Mouse (Mus musculus) T-cell, adult 2 months (primary cell): ENCODE results near the gene Galnt6.

Source experiments
- DNase-seq: peaks from one replicate; pipeline ENCODE4 v3.0.0; 2022; ENCODE audit warnings: low spot score

Gene Galnt6

DNA sequence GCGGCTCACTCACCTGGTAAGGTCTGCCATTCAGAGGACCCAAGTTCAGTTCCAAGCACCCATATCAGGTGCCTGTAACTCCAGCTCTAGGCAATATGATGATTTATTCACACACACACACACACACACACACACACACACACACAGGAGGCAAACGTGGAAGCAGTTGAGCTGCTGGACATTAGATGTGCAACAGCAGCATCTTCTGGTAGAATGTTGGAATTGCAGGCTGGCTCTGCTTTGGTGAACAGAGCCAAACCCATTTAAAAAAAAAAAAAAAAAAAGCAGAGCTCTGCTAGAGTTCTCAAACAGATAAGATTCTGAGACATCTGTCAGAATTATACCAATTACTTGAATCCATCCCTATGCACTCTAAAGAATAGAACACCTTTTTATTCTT lies 46.1 kb downstream of the Galnt6 start:
- DNase-seq, result peak; percentile 84

DNA sequence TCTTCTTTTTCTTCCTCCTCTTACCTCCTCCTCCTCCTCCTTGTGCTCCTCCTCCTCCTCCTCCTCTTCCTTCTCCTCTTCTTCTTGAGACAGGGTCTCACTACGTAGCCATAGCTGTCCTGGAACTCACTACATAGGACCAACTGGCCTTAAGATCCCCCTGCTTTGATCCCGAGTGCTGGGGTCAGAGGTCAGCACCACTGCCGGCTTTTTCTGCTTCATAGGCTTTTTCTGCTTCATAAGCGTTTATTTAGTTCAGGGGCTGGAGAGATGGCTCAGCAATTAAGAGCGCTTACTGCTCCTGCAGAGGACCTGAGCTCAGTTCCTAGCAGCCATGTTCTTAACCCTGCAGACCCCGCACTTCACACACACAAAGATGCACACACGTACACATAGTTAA lies 47.4 kb downstream of the Galnt6 start:
- no peak for DNase-seq

DNA sequence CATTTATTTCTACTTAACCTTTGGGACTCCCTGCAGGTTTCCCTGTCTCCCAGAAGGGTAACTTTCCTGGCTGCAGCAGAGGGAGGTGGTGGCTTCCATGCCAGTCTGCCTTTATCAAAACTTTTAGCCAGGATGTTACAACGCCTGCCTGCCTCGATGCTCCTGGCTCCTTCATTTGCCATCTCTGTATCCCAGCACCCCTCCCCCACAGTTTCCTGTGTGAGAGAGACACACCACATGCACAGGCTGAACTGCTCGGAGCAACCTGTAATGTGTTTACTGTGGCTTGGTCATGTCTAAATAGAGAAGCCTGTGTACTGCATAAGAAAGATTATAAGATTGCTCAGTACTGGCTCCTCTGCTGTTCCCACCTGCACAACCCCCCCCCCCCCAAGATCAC lies 48.8 kb downstream of the Galnt6 start:
- DNase-seq, result no peak

DNA sequence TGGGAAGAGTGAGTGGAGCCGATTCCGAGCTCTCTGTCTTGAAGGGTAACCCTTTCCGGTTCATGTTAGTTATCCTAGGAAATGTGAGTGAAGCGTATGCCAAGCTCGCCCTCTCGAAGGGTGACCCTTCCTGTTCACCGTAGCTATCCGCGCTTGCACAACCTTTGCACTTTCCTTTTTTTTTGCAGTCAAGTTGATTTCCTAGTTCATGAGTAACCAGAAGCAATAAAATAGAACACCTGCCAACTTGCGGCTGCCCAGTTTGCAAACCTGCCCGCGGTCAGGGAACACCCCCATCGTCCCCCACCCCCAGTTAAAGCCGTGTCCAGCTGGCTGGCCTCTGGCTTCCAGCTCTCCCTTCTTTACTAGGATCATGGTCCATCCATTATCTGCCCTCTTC lies 50.2 kb downstream of the Galnt6 start:
- DNase-seq, result no peak

DNA sequence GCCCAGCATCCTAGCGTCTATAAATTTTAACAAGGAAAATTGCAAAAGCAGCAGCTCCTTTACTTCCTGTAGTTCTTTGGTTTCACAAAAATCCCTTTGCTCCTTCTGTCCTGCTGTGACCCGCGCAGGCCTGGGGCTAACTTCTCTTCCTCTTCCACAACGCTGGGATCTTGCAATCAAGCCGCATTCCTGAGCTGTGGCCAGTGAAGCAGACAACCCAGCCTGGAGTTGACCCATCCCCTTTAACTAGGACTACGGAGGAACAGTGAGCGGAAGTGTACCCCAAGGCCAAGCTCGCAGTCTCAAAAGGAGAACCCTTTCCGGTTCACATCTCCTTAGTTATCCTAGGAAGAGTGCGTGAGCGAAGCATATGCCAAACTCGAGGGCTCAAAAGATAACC lies 50.6 kb downstream of the Galnt6 start:
- no peak for DNase-seq

DNA sequence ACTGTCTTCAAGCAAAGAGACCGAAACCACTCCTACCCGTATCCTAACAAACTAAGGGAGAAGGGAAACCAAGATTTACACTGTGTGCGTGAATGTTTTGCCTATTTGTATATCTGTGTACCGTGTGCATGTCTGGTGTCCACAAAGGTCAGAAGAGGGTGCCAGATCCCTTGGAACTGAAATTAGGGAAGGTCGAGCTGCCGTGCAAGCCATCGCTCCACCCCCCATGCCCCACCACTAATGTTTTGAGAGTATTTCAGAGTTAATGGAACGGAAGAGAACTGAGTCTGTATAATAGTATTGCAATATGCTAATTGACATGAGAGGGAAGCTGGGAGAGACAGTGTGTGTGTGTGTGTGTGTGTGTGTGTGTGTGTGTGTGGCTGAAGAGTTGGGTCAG lies 51.5 kb downstream of the Galnt6 start:
- no peak for DNase-seq

DNA sequence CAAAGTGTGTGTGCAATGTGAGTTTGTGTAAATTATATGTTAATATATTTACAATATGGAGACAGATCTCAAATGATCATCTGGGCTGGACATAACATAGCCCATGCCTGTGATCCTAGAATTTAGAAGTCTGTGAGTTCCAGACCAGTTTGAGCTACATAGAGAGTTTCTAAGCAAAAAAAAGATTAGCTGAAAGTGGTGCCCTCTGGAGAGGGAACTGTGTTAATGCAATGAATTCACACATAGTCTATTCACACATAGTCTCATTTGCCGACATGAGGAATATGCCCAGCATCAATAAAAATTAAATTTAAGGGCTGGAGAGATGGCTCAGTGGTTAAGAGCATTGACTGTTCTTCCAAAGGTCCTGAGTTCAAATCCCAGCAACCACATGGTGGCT lies 52.7 kb downstream of the Galnt6 start:
- DNase-seq, result peak; percentile 34

DNA sequence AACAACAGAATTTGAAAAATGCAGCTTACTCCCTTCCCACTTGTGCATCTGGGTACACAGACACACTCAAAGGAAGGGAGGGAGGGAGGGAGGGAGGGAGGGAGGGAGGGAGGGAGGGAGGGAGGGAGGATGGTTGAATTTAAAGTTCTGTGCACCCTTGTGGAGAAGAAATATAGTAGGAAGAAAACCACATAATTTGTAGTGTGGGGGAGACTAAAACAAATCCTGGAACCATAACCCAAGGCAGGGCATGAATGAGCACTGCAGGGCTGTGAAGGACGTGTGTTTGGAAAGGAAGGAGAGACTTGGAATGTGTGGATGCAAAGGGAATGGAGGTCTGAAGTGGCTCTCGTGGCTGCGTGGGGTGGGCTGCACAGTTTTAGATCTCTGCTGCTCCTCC lies 53.7 kb downstream of the Galnt6 start:
- DNase-seq, result no peak

DNA sequence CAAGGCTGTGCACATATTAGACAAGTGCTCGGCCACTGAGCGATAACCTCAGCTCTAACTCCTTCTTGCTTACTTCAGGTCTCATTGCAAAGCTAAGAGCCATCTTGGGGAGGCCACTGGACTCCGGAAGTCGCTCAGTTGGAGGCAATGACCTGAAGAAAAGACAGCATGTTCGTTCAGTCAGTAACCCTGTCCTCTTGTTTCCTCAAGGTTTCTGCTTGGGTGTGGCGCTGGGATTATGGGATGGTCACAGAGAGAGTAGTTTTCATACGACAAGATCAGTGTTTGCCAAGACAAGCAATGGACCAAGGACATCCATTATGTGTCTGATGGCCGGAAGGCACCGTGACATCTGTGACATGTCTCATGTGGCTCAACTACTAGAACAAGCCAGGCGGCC lies 54.6 kb downstream of the Galnt6 start:
- no peak for DNase-seq

DNA sequence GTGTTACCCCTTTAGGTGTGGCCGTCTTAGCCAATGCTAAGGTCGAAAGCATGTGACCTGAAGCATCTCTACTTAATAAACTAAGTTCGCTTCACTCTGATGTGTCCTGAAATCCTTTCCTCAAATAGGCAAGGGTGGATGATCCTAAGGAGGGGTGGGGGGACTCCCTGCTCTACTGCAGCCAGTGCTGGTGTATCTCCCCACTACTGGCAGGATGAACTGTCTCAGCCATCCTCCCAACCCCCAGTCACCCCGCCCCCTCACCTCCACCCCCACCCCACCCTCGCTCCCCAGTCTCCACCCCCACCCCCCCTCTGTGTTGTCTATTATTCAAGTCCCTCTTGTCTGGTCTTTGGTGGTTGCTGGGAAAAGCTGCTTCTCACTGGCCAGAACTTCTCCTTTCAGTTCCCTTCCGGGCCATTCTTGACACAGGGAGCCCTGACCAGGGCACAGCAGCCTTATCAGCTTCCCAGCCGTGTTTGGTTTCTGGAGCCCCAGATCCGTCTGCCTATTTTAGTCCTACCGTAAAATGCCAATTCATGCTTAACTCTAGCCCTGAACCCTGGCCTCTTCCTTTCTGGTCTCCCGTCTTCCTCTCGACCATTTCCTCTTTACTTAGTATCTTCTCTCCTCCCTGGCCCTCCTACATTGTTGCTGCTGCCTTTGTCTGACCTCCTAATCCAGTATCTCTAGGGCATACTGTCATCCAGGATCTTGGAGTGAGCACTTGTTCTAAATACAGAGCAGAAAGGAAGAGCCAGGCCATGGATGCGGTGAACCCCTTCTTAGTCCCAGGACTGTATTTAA lies 55.4 kb downstream of the Galnt6 start:
- DNase-seq, result no peak

DNA sequence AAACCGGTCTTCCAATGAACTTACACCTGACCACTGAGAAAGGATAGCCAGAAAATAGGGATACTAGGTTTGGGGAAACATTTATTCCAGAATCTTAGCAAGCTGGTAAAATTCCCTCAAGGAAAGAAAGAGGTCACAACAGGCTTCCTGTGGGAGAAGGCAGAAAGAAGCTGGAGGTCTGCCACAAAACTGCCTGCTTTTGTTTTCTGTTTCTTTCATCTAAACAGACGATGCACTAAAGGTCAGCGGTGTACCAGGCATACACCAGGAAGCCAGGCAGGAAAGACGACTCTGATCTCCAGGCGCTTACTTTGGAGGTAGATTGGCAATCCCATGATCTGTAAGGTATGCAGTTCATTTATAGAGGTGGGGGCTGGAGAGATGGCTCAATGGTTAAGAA lies 58.3 kb downstream of the Galnt6 start:
- no peak for DNase-seq

DNA sequence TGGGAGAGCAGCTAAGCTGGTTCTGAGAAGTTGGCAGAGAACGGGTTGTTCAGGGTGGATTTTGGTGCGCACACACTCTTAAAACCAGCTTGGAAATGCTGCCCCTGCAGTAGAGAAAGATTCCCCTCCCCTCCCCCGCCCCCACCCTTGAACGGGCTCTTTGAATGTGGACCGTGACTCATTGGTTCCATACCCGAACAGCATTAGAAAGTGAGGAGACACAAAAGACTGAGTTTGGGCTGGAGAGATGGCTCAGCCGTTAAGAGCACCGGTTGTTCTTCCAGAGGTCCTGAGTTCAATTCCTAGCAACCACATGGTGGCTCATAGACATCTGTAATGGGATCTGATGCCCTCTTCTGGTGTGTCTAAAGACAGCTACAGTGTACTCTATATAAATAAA lies 59.2 kb downstream of the Galnt6 start:
- peak; percentile 13 for DNase-seq

DNA sequence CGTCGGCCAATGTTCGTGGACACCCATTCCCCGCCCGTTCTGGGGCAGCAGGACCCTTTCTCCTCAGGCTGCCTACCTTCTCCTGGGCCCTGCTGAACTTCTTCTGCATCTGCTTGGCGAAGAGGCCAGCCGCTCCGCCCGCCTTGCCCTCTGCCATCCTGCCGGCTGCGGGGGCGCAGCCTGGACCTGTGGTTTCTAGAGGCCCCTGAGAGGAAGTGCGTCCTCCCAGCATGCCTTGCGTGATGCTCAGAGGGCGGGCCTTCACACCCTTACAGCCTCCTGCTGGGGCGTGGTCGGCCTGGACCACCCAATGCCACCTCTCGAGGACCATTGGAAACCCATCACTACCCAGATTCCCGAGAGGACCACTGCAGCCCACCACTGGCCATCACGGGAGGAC lies 59.8 kb downstream of the Galnt6 start, which contains the start of gene Bin2:
Gene Bin2, minus strand, starts transcription at position 217 of the 400 bp plus-strand sequence.
- DNase-seq, result peak; percentile 85

DNA sequence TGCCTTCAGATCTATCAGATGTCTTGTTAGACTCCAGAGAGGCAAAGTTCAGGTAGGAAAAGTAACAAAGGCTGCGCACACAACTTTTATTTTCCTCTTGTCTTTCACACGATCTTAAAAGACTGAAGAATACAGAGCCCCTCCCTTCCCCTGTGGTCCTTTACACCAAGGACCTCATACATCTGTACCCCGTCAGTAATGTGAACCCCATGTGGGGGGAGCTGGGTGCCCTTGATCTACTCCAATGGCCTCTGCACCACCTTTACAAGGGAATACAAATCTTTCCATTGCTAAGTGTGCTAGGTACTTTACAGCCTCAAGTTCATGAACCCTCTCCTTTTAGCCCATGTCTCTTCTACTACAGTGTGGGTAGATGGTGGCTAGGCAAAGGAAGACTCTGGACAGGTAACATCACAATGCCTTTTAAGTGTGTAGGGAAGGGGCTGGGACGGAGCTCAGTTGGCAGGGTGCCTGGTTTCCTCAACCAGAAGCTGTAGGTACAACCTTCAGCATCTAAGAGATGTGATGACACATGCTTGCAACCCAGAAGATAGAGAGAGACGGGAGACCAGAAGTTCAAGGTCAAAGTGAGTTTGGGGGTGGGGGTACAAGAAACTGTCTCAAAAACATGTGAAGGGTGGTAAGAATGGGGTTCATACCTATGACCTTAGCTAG lies 61.2 kb downstream of the Galnt6 start:
- peak; percentile 84 for DNase-seq

DNA sequence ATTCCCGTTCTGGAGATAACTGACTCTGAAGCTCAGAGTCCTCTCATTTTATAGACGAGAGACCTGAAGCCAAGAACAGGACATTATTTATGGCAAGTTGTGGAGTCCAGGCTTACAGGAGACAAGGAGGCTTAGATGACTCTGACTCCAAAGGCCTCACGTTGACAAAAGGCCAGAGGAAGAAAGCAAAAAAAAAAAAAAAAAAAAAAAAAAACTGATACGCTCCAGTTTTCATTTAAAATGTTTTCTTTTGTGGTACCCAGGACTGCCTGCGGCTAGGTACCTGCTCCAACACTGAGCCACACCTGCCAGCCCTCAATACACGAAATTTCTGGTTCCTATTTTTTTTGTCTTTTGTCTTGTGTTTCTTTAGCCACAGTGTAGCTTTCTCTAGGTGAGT lies 61.8 kb downstream of the Galnt6 start:
- DNase-seq, result no peak

DNA sequence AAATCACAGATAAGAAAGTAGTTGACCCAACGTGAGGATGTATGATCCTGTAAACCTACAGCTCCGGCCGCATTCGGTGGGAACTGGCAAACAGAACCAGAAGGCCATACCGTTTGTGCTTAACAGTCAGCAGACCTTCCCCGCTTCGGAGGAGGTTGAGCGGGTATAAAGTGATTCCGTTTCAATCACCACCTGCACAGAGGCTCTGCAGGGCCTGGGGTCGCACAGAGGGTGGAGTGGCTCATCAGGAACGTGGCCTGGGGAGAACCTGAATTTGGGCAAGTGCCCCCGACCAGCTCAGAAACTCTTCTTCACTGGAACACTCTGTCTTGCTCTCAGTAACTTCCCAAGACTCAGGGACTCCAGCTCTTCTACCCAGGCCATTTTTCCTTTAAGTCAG lies 62.3 kb downstream of the Galnt6 start:
- no peak for DNase-seq

DNA sequence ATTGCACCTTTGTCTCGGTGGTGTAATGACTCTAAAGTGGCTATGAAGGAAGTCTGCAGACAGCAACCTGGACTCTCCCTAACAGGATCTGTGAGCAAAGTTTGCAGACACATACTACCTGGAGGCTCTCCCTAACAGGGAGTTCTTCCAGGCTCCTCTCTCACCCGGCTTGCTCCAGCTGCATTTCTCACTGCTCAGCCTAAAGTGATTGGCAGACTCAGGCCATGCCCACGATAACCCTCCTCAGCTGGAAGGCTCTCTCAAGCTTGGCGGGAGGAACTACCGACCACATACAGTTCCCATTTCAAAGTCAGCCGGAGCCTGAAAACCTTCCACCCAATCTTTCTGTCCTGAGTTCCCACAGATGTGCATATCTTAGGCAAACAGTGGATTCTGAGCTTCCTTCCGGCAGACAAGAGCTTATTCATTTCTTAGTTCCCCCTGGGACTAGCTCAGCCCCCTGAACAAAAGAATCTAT lies 62.9 kb downstream of the Galnt6 start:
- DNase-seq, result peak; percentile 16

DNA sequence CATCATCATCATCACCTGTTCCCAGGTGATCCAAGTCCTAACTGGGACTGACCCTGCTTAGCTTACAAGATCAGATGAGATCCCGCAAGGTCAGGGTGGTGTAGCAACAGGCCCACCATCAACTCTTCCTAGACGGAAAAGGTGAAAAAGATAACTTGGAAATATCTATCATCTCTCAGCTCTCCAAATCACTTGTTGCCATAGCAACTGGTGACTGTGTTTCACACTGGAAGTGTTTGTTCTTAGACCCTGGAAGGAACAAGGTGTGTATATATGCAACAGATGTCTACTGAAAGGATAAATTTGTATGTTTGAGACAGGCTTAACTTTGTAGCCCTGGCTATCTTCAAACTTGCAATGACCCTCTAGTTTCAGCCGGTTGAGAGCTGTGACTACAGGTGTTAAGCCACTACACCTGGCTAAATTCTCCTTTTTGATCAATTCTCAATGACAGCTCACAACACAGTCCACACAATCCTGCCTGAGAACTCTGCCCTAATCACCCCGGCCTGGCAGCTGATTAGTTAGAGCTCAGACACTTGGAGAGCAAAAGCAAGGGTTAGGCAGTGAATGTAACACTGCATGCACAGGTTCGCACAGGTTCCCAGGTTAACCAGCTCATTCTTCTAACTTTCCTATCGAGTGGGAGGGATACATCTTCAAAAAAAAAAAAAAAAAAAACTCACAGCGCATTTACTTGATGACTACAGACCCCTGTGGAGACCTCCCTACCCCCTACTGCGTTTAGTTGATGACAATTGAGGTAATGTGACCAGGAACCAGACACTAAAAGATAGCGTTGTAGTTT lies 63.6 kb downstream of the Galnt6 start:
- peak; percentile 51 for DNase-seq

DNA sequence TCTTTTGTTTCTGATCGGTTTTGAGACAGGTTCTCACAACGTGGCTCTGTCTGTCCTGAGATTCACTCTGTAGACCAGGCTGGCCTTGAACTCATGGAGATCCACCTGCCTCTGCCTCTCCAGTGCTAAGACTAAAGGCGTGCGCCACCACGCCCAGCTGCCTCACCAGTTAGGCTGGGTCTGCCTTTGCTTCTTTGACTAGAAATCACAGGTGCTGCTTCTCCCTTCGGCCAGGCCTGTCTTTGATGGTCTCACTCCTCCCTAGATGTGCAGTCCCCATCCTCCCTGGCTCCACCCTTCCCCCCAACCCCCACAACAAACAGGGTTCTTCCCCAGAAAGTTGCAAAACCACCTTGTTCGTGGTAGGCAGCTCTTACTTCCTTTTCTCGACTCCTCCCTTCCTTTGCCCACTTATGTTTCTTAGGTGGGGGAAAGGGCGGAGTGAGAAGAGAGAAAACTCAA lies 64.3 kb downstream of the Galnt6 start:
- DNase-seq, result peak; percentile 87

DNA sequence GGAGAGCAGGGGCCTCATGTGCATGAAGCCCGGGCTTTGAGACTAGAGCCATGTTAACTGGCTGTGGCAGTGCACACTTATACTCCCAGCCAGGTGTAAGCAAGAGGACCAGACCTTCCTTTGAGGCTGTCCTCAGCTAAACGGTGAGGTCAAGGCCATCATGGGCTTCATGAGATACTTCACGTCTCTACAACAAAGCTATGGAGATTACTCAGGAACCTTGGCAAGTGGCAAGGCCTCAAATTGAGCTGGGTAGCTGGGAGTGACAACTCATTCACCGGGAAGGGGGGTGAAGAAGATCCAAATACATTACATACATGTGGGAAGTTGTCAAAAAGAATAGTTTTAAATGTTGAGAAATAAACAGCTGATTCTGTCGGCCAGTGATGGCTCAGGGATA lies 68.4 kb downstream of the Galnt6 start:
- no peak for DNase-seq

DNA sequence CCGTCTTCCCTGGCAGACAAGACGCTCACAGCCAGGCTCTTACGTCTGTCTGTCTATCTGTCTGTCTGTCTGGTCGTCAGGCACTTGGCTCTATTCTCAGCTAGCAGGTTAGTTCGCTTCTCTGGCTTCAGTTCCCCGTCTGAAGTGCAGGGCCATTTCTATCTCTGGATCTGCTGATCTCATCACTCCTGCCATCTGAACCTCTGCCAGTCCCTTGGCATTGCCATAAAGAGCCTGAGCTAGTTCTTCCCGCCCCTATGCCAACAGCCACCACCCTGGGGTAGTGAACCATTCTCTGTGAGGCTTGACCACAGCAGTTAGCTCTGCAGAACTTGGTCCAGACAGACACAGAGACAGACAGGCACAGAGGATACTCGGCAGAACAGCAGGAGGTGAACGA lies 68.9 kb downstream of the Galnt6 start:
- no peak for DNase-seq

DNA sequence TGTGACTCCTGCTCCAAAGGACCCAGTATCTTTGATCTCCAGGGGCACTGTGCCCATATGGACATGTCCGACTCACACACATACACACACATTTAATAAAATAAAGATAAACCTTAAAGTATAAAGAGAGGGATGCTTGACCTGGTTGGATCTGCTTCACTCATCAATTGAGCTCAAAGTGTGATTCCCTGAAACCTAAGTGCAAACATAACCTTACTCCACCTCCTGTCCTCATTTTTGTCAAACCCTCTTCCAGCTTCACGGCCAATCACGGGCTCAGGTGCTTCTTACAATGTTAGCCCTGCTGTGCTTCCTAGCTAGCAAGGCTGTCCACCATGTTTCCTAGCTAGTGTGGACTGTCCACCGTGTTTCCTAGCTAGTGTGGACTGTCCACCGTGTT lies 74.0 kb downstream of the Galnt6 start:
- no peak for DNase-seq

DNA sequence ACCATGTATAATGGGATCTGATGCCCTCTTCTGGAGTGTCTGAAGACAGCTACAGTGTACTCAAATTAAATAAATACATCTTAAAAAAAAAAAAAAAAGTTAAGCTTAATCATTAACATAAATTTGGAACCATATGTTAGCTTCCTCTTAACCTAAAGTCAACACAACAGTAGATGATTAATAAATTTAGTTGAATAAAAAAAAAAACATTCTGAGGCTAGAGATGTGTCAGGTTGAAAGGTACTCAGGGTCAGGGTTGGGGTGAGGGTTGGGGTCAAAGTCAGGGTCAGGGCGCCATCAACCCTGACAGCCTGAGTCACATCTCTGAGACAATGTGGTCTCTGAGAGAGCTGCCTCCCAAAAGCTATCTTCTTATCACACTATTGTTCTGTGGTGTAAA lies 74.9 kb downstream of the Galnt6 start:
- DNase-seq, result no peak
